Mouse (Mus musculus) kidney, embryonic 16.5 days (tissue): Measurements from ENCODE around the gene Uqcrc1. TPM values are rescaled to one million over a fixed set of nuclear protein-coding genes. Genes with fewer than 3 reads are reported as not detected.

ENCODE experiments used
- ATAC-seq: fragments of 200-750 bp; cut with Nextera tagmentation; 2 replicates; pipeline ENCODE4 v1.8.0; 2017; ENCODE audit warnings: moderate TSS enrichment; ENCODE audit not compliant: low FRiP score, low TSS enrichment
- H3K27ac ChIP-seq: fragments of 300-500 bp; sonication (generic); 2 replicates; pipeline ENCODE4 v1.5.1; 2014; ENCODE audit warnings: low read length
- H3K27me3 ChIP-seq: fragments of 300-500 bp; sonication (generic); 2 replicates; pipeline ENCODE4 v1.6.1; 2014; ENCODE audit warnings: low read length, control low read depth, mixed read lengths; ENCODE audit not compliant: insufficient read depth
- H3K36me3 ChIP-seq: fragments of 300-500 bp; sonication (generic); 2 replicates; pipeline ENCODE4 v1.6.1; 2014; ENCODE audit warnings: low read length, control low read depth, mixed read lengths; ENCODE audit not compliant: insufficient read depth
- H3K4me1 ChIP-seq: fragments of 300-500 bp; sonication (generic); 2 replicates; pipeline ENCODE4 v1.6.1; 2014; ENCODE audit warnings: low read length, control low read depth, mixed read lengths; ENCODE audit not compliant: insufficient read depth
- H3K4me2 ChIP-seq: fragments of 300-500 bp; sonication (generic); replicated peaks from 2 replicates; pipeline ENCODE4 v1.6.1; 2014; ENCODE audit warnings: low read depth, low read length
- H3K4me3 ChIP-seq: fragments of 300-500 bp; sonication (generic); 2 replicates; pipeline ENCODE4 v1.5.1; 2014; ENCODE audit warnings: mild to moderate bottlenecking, low read length
- H3K9ac ChIP-seq: fragments of 300-500 bp; sonication (generic); replicated peaks from 2 replicates; pipeline ENCODE4 v1.6.1; 2014; ENCODE audit warnings: low read length
- H3K9me3 ChIP-seq: fragments of 300-500 bp; sonication (generic); 2 replicates; pipeline ENCODE4 v1.6.1; 2016; ENCODE audit warnings: low read length, control low read depth
- WGBS: fragments of 180-500 bp; shearing (Covaris S2); extraction: QIAGEN DNeasy Blood & Tissue Kit; methylation state at CpG from one replicate; pipeline ENCODE4 v1.1.7; 2014; 5-methylcytosine and 5-hydroxymethylcytosine counted together
- microRNA counts: library from miRNA; unstranded; fragments of <30 nt; microRNA quantifications from one replicate; lab custom pipeline; 2016
- microRNA-seq: library from miRNA; unstranded; fragments of <30 nt; microRNA quantifications from one replicate; pipeline ENCODE4, GENCODE M21; 2016
- polyA plus RNA-seq: library from polyadenylated mRNA; unstranded; fragments of >200 nt; fragmentation: Nextera tagmentation; extraction: Ambion mirVana; gene quantifications from 2 replicates; pipeline ENCODE4 v1.2.1, GENCODE M21; 2015

Uqcrc1 gene
- polyA plus RNA-seq, 1 experiment from 2014 or later = 666 TPM

DNA sequence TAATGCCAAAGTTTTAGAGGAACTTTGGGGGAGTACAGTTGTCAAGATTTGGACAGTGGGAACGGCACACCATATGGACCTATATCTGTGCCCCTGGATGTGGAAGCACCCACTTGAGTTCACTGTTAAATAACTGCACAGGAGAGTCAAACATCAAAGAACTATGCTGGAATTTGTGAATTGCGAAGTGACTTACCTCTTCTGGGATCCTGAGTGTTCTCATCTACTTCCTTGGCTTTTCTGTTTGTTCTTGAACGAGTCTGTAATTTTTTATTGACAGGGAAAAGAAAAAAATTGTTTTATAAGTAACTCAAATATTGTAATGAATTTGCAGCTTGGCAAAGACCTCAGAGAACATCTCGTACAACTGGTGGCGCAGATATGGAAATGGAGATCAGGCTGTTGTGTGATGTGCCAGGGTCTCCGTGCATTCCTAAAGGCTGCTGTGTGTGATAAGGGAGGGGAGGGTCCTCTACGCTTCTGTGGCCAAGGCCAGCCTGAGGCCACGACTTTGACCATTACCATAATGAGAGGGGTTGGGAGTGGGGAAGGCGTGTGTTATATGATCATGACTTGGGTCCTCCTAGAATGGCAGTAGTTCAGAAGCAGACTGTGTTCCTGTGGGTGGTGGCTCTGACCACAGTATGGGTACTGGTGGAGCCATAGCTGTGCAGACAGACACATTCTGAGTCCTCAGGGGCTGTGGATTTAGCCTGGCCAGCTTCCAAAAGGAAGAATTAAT is 56.4 kb downstream of the Uqcrc1 start:
- Histone ChIP-seq H3K4me1 (peaks cover 28% of the 10 kb centered on the region), H3K9ac (no peak overlapping the region), H3K36me3 (no peaks in the 10 kb centered on the region), H3K4me3 (peak overlapping the region; percentile 55; the same call in 1 of the 2 replicates), H3K27ac (no peak overlapping the region), H3K4me2 (peak overlapping the region; percentile 73; the same call in 1 of the 2 replicates), H3K9me3 (no peaks in the 10 kb centered on the region), H3K27me3 (no peaks in the 10 kb centered on the region)
- 65% methylated on average over 9 of the region's 9 CpGs for WGBS
- no peak for ATAC-seq

- no peak for ATAC-seq
- no peak overlapping the region for H3K9ac ChIP-seq
- no peak overlapping the region for H3K4me2 ChIP-seq
- 46% methylated on average over 9 of the region's 9 CpGs for WGBS
- no peaks in the 10 kb centered on the region for H3K9me3 ChIP-seq
- peaks cover 20% of the 10 kb centered on the region for H3K4me1 ChIP-seq
- H3K36me3 ChIP-seq = no peaks in the 10 kb centered on the region
- no peaks in the 10 kb centered on the region for H3K27me3 ChIP-seq
- no peak overlapping the region for H3K4me3 ChIP-seq
- H3K27ac ChIP-seq = peak overlapping the region; percentile 5; the same call in 1 of the 2 replicates
Observed at GRCm38 (mm10) chr9:108996411-108996810, 60.0 kb downstream of the Uqcrc1 start.

GRCm38 (mm10) chr9:108998287-108999166 is 62.1 kb downstream of the Uqcrc1 start:
- no peaks in the 10 kb centered on the region for H3K27me3 ChIP-seq
- H3K9me3 ChIP-seq = no peaks in the 10 kb centered on the region
- H3K9ac ChIP-seq = no peak overlapping the region
- H3K27ac ChIP-seq = no peak overlapping the region
- H3K36me3 ChIP-seq = no peaks in the 10 kb centered on the region
- no peak overlapping the region for H3K4me2 ChIP-seq
- ATAC-seq = no peak
- peaks cover 14% of the 10 kb centered on the region; the same call in 1 of the 2 replicates for H3K4me1 ChIP-seq
- H3K4me3 ChIP-seq = no peak overlapping the region
- WGBS = 75% methylated on average over 19 of the region's 19 CpGs

GRCm38 (mm10) chr9:108999167-108999526 is 62.7 kb downstream of the Uqcrc1 start:
- H3K36me3 ChIP-seq = no peaks in the 10 kb centered on the region
- H3K4me2 ChIP-seq = no peak overlapping the region
- no peaks in the 10 kb centered on the region for H3K27me3 ChIP-seq
- 85% methylated on average over 4 of the region's 4 CpGs for WGBS
- no peak overlapping the region for H3K9ac ChIP-seq
- H3K27ac ChIP-seq = no peak overlapping the region
- H3K4me1 ChIP-seq = peaks cover 14% of the 10 kb centered on the region; the same call in 1 of the 2 replicates
- H3K9me3 ChIP-seq = no peaks in the 10 kb centered on the region
- H3K4me3 ChIP-seq = no peak overlapping the region
- no peak for ATAC-seq

MicroRNAs within 50 kb of the gene (microRNA counts, 519-probe panel; counts per million panel counts)
- microRNA mmu-miR-711 (lab: Ali Mortazavi, UCI) = 104 counts per million, percentile 35 among the panel's probes with 10 or more counts

Small RNAs within 50 kb of the gene (microRNA-seq; reads per million reads assigned to microRNA genes)
- gene Mir711 = not detected

Other genes with a start within 250 kb of the Uqcrc1 start
- 19.8 and 20.2 TPM in 2 replicates for gene Prkar2a, start 247.3 kb upstream of the Uqcrc1 start, polyA plus RNA-seq
- 100 and 109 TPM in 2 replicates for gene Ip6k2, start 152.8 kb upstream of the Uqcrc1 start, polyA plus RNA-seq
- 17.7 and 23.6 TPM in 2 replicates for gene Nckipsd, start 128.3 kb upstream of the Uqcrc1 start, polyA plus RNA-seq
- gene Celsr3, start 110.3 kb upstream of the Uqcrc1 start, polyA plus RNA-seq = 0.12 and 0.26 TPM in 2 replicates
- gene Slc26a6, start 83.3 kb upstream of the Uqcrc1 start, polyA plus RNA-seq = 14.4 and 15.3 TPM in 2 replicates
- not detected in 2 replicates for gene Tmem89, start 22.0 kb upstream of the Uqcrc1 start, polyA plus RNA-seq
- gene Col7a1, start 17.0 kb downstream of the Uqcrc1 start, polyA plus RNA-seq = 2.9 and 3.9 TPM in 2 replicates
- gene Ucn2, start 49.4 kb downstream of the Uqcrc1 start, polyA plus RNA-seq = 0.31 TPM in 1 of 2 replicates, not detected in the other
- 10.4 and 10.9 TPM in 2 replicates for gene Pfkfb4, start 55.1 kb downstream of the Uqcrc1 start, polyA plus RNA-seq
- gene Shisa5, start 101.9 kb downstream of the Uqcrc1 start, polyA plus RNA-seq = 104 and 110 TPM in 2 replicates
- gene Trex1, start 123.1 kb downstream of the Uqcrc1 start, polyA plus RNA-seq = 13.6 and 16.6 TPM in 2 replicates
- 26.7 and 30.7 TPM in 2 replicates for gene Atrip, start 137.5 kb downstream of the Uqcrc1 start, polyA plus RNA-seq
- 16.5 and 16.8 TPM in 2 replicates for gene Ccdc51, start 145.9 kb downstream of the Uqcrc1 start, polyA plus RNA-seq
- gene Tma7, start 146.0 kb downstream of the Uqcrc1 start, polyA plus RNA-seq = 494 and 537 TPM in 2 replicates
- 18.9 and 19.8 TPM in 2 replicates for gene Plxnb1, start 158.8 kb downstream of the Uqcrc1 start, polyA plus RNA-seq
- gene Fbxw21, start 225.4 kb downstream of the Uqcrc1 start, polyA plus RNA-seq = not detected in 2 replicates